Mouse (Mus musculus): Measurements from ENCODE around the gene Pacs2. TPM values are rescaled to one million over a fixed set of nuclear protein-coding genes. Genes with fewer than 3 reads are reported as not detected.

The Pacs2 gene
- polyA plus RNA-seq, 1 experiment from 2014 or later = 9.8 TPM

GRCm38 (mm10) chr12:113032296-113033250 lies 18.3 kb downstream of the Pacs2 start:
- Histone ChIP-seq H3K4me3 (ENCODE audit: low read depth, low read length) (no peak overlapping the region), H3K27me3 (ENCODE audit: control insufficient read depth, insufficient read depth, low read length) (no peaks in the 10 kb centered on the region), H3K4me1 (ENCODE audit: control insufficient read depth, insufficient read depth, low read length) (no peaks in the 10 kb centered on the region), H3K4me2 (ENCODE audit: low read depth, low read length) (no peak overlapping the region), H3K36me3 (replicated peaks; ENCODE audit: control insufficient read depth, insufficient read depth, low read depth, low read length) (no peaks in the 10 kb centered on the region), H3K27ac (replicated peaks; ENCODE audit: low read depth, low read length) (no peak overlapping the region), H3K9ac (replicated peaks; ENCODE audit: low read length) (no peak overlapping the region), H3K9me3 (replicated peaks; ENCODE audit: control insufficient read depth, low read length) (no peaks in the 10 kb centered on the region)
- WGBS = 74% methylated on average over 11 of the region's 11 CpGs
- ATAC-seq (replicated peaks; ENCODE audit: insufficient number of reproducible peaks, low FRiP score, low TSS enrichment, low read depth) (no peak), DNase-seq (ENCODE audit: low spot score) (no peak)

- no peak for ATAC-seq (replicated peaks; ENCODE audit: insufficient number of reproducible peaks, low FRiP score, low TSS enrichment, low read depth)
- WGBS = 83% methylated on average over 2 of the region's 2 CpGs
Measured at GRCm38 (mm10) chr12:113035093-113035492, 20.8 kb downstream of the Pacs2 start.

GRCm38 (mm10) chr12:113036996-113037395 lies 22.7 kb downstream of the Pacs2 start:
- no peaks in the 10 kb centered on the region for H3K9me3 ChIP-seq (replicated peaks; ENCODE audit: control insufficient read depth, low read length)
- 89% methylated on average over 4 of the region's 4 CpGs for WGBS
- no peaks in the 10 kb centered on the region for H3K36me3 ChIP-seq (replicated peaks; ENCODE audit: control insufficient read depth, insufficient read depth, low read depth, low read length)
- no peak for ATAC-seq (replicated peaks; ENCODE audit: insufficient number of reproducible peaks, low FRiP score, low TSS enrichment, low read depth)
- H3K27me3 ChIP-seq (ENCODE audit: control insufficient read depth, insufficient read depth, low read length) = no peaks in the 10 kb centered on the region
- no peak overlapping the region for H3K4me2 ChIP-seq (ENCODE audit: low read depth, low read length)
- no peak for DNase-seq (ENCODE audit: low spot score)
- H3K4me1 ChIP-seq (ENCODE audit: control insufficient read depth, insufficient read depth, low read length) = no peaks in the 10 kb centered on the region
- H3K9ac ChIP-seq (replicated peaks; ENCODE audit: low read length) = no peak overlapping the region
- H3K4me3 ChIP-seq (ENCODE audit: low read depth, low read length) = no peak overlapping the region
- no peak overlapping the region for H3K27ac ChIP-seq (replicated peaks; ENCODE audit: low read depth, low read length)

More at GRCm38 (mm10) chr12:113035093-113035492, 20.8 kb downstream of the Pacs2 start:
- no peak overlapping the region for H3K4me3 ChIP-seq (ENCODE audit: low read depth, low read length)
- H3K27ac ChIP-seq (replicated peaks; ENCODE audit: low read depth, low read length) = no peak overlapping the region
- no peaks in the 10 kb centered on the region for H3K27me3 ChIP-seq (ENCODE audit: control insufficient read depth, insufficient read depth, low read length)
- no peak overlapping the region for H3K4me2 ChIP-seq (ENCODE audit: low read depth, low read length)
- H3K4me1 ChIP-seq (ENCODE audit: control insufficient read depth, insufficient read depth, low read length) = no peaks in the 10 kb centered on the region
- no peaks in the 10 kb centered on the region for H3K9me3 ChIP-seq (replicated peaks; ENCODE audit: control insufficient read depth, low read length)
- H3K36me3 ChIP-seq (replicated peaks; ENCODE audit: control insufficient read depth, insufficient read depth, low read depth, low read length) = no peaks in the 10 kb centered on the region
- DNase-seq (ENCODE audit: low spot score) = no peak
- H3K9ac ChIP-seq (replicated peaks; ENCODE audit: low read length) = no peak overlapping the region

GRCm38 (mm10) chr12:113038414-113038813 lies 24.1 kb downstream of the Pacs2 start:
- Histone ChIP-seq H3K4me2 (ENCODE audit: low read depth, low read length) (no peak overlapping the region), H3K9me3 (replicated peaks; ENCODE audit: control insufficient read depth, low read length) (no peaks in the 10 kb centered on the region), H3K27ac (replicated peaks; ENCODE audit: low read depth, low read length) (no peak overlapping the region), H3K4me1 (ENCODE audit: control insufficient read depth, insufficient read depth, low read length) (no peaks in the 10 kb centered on the region), H3K36me3 (replicated peaks; ENCODE audit: control insufficient read depth, insufficient read depth, low read depth, low read length) (no peaks in the 10 kb centered on the region), H3K27me3 (ENCODE audit: control insufficient read depth, insufficient read depth, low read length) (no peaks in the 10 kb centered on the region), H3K9ac (replicated peaks; ENCODE audit: low read length) (no peak overlapping the region), H3K4me3 (ENCODE audit: low read depth, low read length) (no peak overlapping the region)
- WGBS = 88% methylated on average over 4 of the region's 4 CpGs
- no peak for ATAC-seq (replicated peaks; ENCODE audit: insufficient number of reproducible peaks, low FRiP score, low TSS enrichment, low read depth)
- no peak for DNase-seq (ENCODE audit: low spot score)

GRCm38 (mm10) chr12:113041481-113042439 lies 27.5 kb downstream of the Pacs2 start:
- no peaks in the 10 kb centered on the region for H3K9me3 ChIP-seq (replicated peaks; ENCODE audit: control insufficient read depth, low read length)
- ATAC-seq (replicated peaks; ENCODE audit: insufficient number of reproducible peaks, low FRiP score, low TSS enrichment, low read depth) = no peak
- H3K4me2 ChIP-seq (ENCODE audit: low read depth, low read length) = no peak overlapping the region
- H3K27me3 ChIP-seq (ENCODE audit: control insufficient read depth, insufficient read depth, low read length) = no peaks in the 10 kb centered on the region
- no peaks in the 10 kb centered on the region for H3K4me1 ChIP-seq (ENCODE audit: control insufficient read depth, insufficient read depth, low read length)
- no peak overlapping the region for H3K4me3 ChIP-seq (ENCODE audit: low read depth, low read length)
- H3K36me3 ChIP-seq (replicated peaks; ENCODE audit: control insufficient read depth, insufficient read depth, low read depth, low read length) = no peaks in the 10 kb centered on the region
- no peak overlapping the region for H3K27ac ChIP-seq (replicated peaks; ENCODE audit: low read depth, low read length)
- no peak overlapping the region for H3K9ac ChIP-seq (replicated peaks; ENCODE audit: low read length)
- 79% methylated on average over 15 of the region's 15 CpGs for WGBS
- no peak for DNase-seq (ENCODE audit: low spot score)

- DNase-seq (ENCODE audit: low spot score) = no peak
- H3K9me3 ChIP-seq (replicated peaks; ENCODE audit: control insufficient read depth, low read length) = no peaks in the 10 kb centered on the region
- H3K36me3 ChIP-seq (replicated peaks; ENCODE audit: control insufficient read depth, insufficient read depth, low read depth, low read length) = no peaks in the 10 kb centered on the region
- no peaks in the 10 kb centered on the region for H3K4me1 ChIP-seq (ENCODE audit: control insufficient read depth, insufficient read depth, low read length)
- H3K4me3 ChIP-seq (ENCODE audit: low read depth, low read length) = no peak overlapping the region
- H3K27ac ChIP-seq (replicated peaks; ENCODE audit: low read depth, low read length) = no peak overlapping the region
- no peak for ATAC-seq (replicated peaks; ENCODE audit: insufficient number of reproducible peaks, low FRiP score, low TSS enrichment, low read depth)
- H3K27me3 ChIP-seq (ENCODE audit: control insufficient read depth, insufficient read depth, low read length) = no peaks in the 10 kb centered on the region
- no peak overlapping the region for H3K9ac ChIP-seq (replicated peaks; ENCODE audit: low read length)
- WGBS = 88% methylated on average over 2 of the region's 2 CpGs
- no peak overlapping the region for H3K4me2 ChIP-seq (ENCODE audit: low read depth, low read length)
Measured at GRCm38 (mm10) chr12:113042543-113042942, 28.2 kb downstream of the Pacs2 start.

GRCm38 (mm10) chr12:113044916-113045677 lies 30.8 kb downstream of the Pacs2 start:
- Histone ChIP-seq H3K27ac (replicated peaks; ENCODE audit: low read depth, low read length) (no peak overlapping the region), H3K27me3 (ENCODE audit: control insufficient read depth, insufficient read depth, low read length) (no peaks in the 10 kb centered on the region), H3K4me3 (ENCODE audit: low read depth, low read length) (no peak overlapping the region), H3K4me2 (ENCODE audit: low read depth, low read length) (no peak overlapping the region), H3K36me3 (replicated peaks; ENCODE audit: control insufficient read depth, insufficient read depth, low read depth, low read length) (no peaks in the 10 kb centered on the region; the same call in 1 of the 2 replicates), H3K9me3 (replicated peaks; ENCODE audit: control insufficient read depth, low read length) (no peaks in the 10 kb centered on the region), H3K9ac (replicated peaks; ENCODE audit: low read length) (no peak overlapping the region), H3K4me1 (ENCODE audit: control insufficient read depth, insufficient read depth, low read length) (no peaks in the 10 kb centered on the region)
- no peak for ATAC-seq (replicated peaks; ENCODE audit: insufficient number of reproducible peaks, low FRiP score, low TSS enrichment, low read depth)
- 83% methylated on average over 3 of the region's 3 CpGs for WGBS
- no peak for DNase-seq (ENCODE audit: low spot score)
